Mouse (Mus musculus) hindbrain, postnatal 0 days (tissue): Measurements from ENCODE around the gene Krt80. TPM values are rescaled to one million over a fixed set of nuclear protein-coding genes. Genes with fewer than 3 reads are reported as not detected.
"Not testable (repeated sequence)": the region's sequence is repeated elsewhere in the genome, so short reads cannot be mapped to it uniquely, and the experiment has no call there.

Experiments
- ATAC-seq: fragments of 200-750 bp; cut with Nextera tagmentation; 2 replicates; pipeline ENCODE4 v1.8.0; 2017; ENCODE audit warnings: mild to moderate bottlenecking, moderate TSS enrichment, moderate library complexity
- DNase-seq: peaks from one replicate; pipeline ENCODE4 v3.0.0-alpha.2; 2015; ENCODE audit warnings: low spot score
- H3K27ac ChIP-seq: fragments of 300-500 bp; sonication (generic); 2 replicates; pipeline ENCODE4 v1.5.1; 2014; ENCODE audit warnings: mild to moderate bottlenecking
- H3K27me3 ChIP-seq: fragments of 300-500 bp; sonication (generic); 2 replicates; pipeline ENCODE4 v1.6.1; 2014; ENCODE audit warnings: low read length, mixed read lengths; ENCODE audit not compliant: insufficient read depth
- H3K36me3 ChIP-seq: fragments of 300-500 bp; sonication (generic); 2 replicates; pipeline ENCODE4 v1.6.1; 2014; ENCODE audit warnings: low read length, mixed read lengths; ENCODE audit not compliant: insufficient read depth
- H3K4me1 ChIP-seq: fragments of 300-500 bp; sonication (generic); 2 replicates; pipeline ENCODE4 v1.6.1; 2014; ENCODE audit warnings: antibody characterized with exemption, low read length, mixed read lengths; ENCODE audit not compliant: insufficient read depth
- H3K4me2 ChIP-seq: fragments of 300-500 bp; sonication (generic); 2 replicates; pipeline ENCODE4 v1.6.1; 2014; ENCODE audit warnings: low read depth, mild to moderate bottlenecking, low read length, moderate library complexity, mixed read lengths
- H3K4me3 ChIP-seq: fragments of 300-500 bp; sonication (generic); 2 replicates; pipeline ENCODE4 v1.5.1; 2014; ENCODE audit warnings: low read length
- H3K9ac ChIP-seq: fragments of 300-500 bp; sonication (generic); replicated peaks from 2 replicates; pipeline ENCODE4 v1.6.1; 2014; ENCODE audit warnings: mild to moderate bottlenecking, low read length, moderate library complexity, mixed read lengths
- H3K9me3 ChIP-seq: fragments of 300-500 bp; sonication (generic); 2 replicates; pipeline ENCODE4 v1.6.1; 2016; ENCODE audit warnings: low read length, mixed read lengths
- CTCF ChIP-seq: IDR thresholded peaks from 2 replicates; pipeline ENCODE4 v1.5.1; 2016; ENCODE audit warnings: antibody characterized with exemption, control low read depth, low read depth
- WGBS: fragments of 180-500 bp; shearing (Covaris S2); extraction: QIAGEN DNeasy Blood & Tissue Kit; methylation state at CpG from one replicate; pipeline ENCODE4 v1.1.7; 2014; 5-methylcytosine and 5-hydroxymethylcytosine counted together
- polyA plus RNA-seq: library from polyadenylated mRNA; unstranded; fragments of >200 nt; fragmentation: Nextera tagmentation; extraction: Ambion mirVana; gene quantifications from 2 replicates; pipeline ENCODE4 v1.2.1, GENCODE M21; 2015
- total RNA-seq: library from RNA; depleted of rRNA; stranded (reverse); fragments of >200 nt; gene quantifications from 2 replicates; pipeline ENCODE4 v1.2.3, GENCODE M21; 2014

Krt80 gene
- total and polyA plus RNA-seq, 2 experiments from 2014 or later, result 0.30 to 1.2 TPM

GRCm38 (mm10) chr15:101325991-101326534 lies 43.9 kb downstream of the Krt80 start:
- no peaks in the 10 kb centered on the region for H3K36me3 ChIP-seq
- no peak overlapping the region for H3K9ac ChIP-seq
- no peak overlapping the region for H3K4me3 ChIP-seq
- H3K4me2 ChIP-seq, result no peak overlapping the region
- WGBS, result 41% methylated on average over 9 of the region's 10 CpGs
- DNase-seq (no peak), ATAC-seq (no peak)
- no peaks in the 10 kb centered on the region for H3K4me1 ChIP-seq
- no peaks in the 10 kb centered on the region for H3K9me3 ChIP-seq
- H3K27me3 ChIP-seq, result no peaks in the 10 kb centered on the region
- TF ChIP-seq CTCF, result no peak
- H3K27ac ChIP-seq, result no peak overlapping the region

GRCm38 (mm10) chr15:101324409-101324808 lies 45.6 kb downstream of the Krt80 start:
- not testable (repeated sequence) for DNase-seq, ATAC-seq, H3K27me3 ChIP-seq, H3K27ac ChIP-seq, H3K36me3 ChIP-seq, H3K4me3 ChIP-seq, H3K9me3 ChIP-seq, H3K4me2 ChIP-seq, H3K9ac ChIP-seq, H3K4me1 ChIP-seq

- Histone ChIP-seq H3K4me2 (no peak overlapping the region), H3K36me3 (no peaks in the 10 kb centered on the region), H3K27me3 (no peaks in the 10 kb centered on the region), H3K9me3 (no peaks in the 10 kb centered on the region), H3K4me1 (no peaks in the 10 kb centered on the region), H3K27ac (no peak overlapping the region), H3K9ac (no peak overlapping the region), H3K4me3 (no peak overlapping the region)
- WGBS, result 98% methylated on average over 5 of the region's 5 CpGs
- ATAC-seq (no peak), DNase-seq (no peak)
- TF ChIP-seq CTCF, result no peak
Observed at GRCm38 (mm10) chr15:101323511-101323910, 46.5 kb downstream of the Krt80 start.

GRCm38 (mm10) chr15:101322640-101323039 lies 47.3 kb downstream of the Krt80 start:
- Histone ChIP-seq H3K4me1 (no peaks in the 10 kb centered on the region), H3K4me2 (no peak overlapping the region), H3K27me3 (no peaks in the 10 kb centered on the region), H3K36me3 (no peaks in the 10 kb centered on the region), H3K9me3 (no peaks in the 10 kb centered on the region), H3K27ac (no peak overlapping the region), H3K4me3 (no peak overlapping the region), H3K9ac (no peak overlapping the region)
- 86% methylated on average over 7 of the region's 7 CpGs for WGBS
- DNase-seq (no peak), ATAC-seq (no peak)
- no peak for TF ChIP-seq CTCF

- no peaks in the 10 kb centered on the region for H3K4me1 ChIP-seq
- no peak overlapping the region for H3K27ac ChIP-seq
- DNase-seq (no peak), ATAC-seq (no peak)
- no peak for TF ChIP-seq CTCF
- no peaks in the 10 kb centered on the region for H3K36me3 ChIP-seq
- H3K9ac ChIP-seq, result no peak overlapping the region
- 85% methylated on average over 5 of the region's 5 CpGs for WGBS
- H3K9me3 ChIP-seq, result no peaks in the 10 kb centered on the region
- H3K4me2 ChIP-seq, result no peak overlapping the region
- no peaks in the 10 kb centered on the region for H3K27me3 ChIP-seq
- no peak overlapping the region for H3K4me3 ChIP-seq
Observed at GRCm38 (mm10) chr15:101322106-101322505, 47.9 kb downstream of the Krt80 start.

- H3K27me3 ChIP-seq, result no peaks in the 10 kb centered on the region
- DNase-seq (no peak), ATAC-seq (no peak)
- H3K9me3 ChIP-seq, result no peaks in the 10 kb centered on the region
- H3K4me1 ChIP-seq, result no peaks in the 10 kb centered on the region
- no peak overlapping the region for H3K4me2 ChIP-seq
- TF ChIP-seq CTCF, result no peak
- no peak overlapping the region for H3K27ac ChIP-seq
- no peak overlapping the region for H3K9ac ChIP-seq
- H3K4me3 ChIP-seq, result no peak overlapping the region
- WGBS, result 74% methylated on average over 5 of the region's 5 CpGs
- no peaks in the 10 kb centered on the region for H3K36me3 ChIP-seq
Observed at GRCm38 (mm10) chr15:101321126-101321525, 48.8 kb downstream of the Krt80 start.

GRCm38 (mm10) chr15:101320618-101321041 lies 49.3 kb downstream of the Krt80 start:
- Histone ChIP-seq H3K9ac (no peak overlapping the region), H3K27me3 (no peaks in the 10 kb centered on the region), H3K36me3 (no peaks in the 10 kb centered on the region), H3K27ac (no peak overlapping the region), H3K9me3 (no peaks in the 10 kb centered on the region), H3K4me2 (no peak overlapping the region), H3K4me1 (peaks cover 3% of the 10 kb centered on the region; the same call in 1 of the 2 replicates), H3K4me3 (no peak overlapping the region)
- DNase-seq (no peak), ATAC-seq (no peak)
- WGBS, result 72% methylated on average over 6 of the region's 6 CpGs
- no peak for TF ChIP-seq CTCF
